Mouse (Mus musculus): ENCODE measurements around the gene Sox5. TPM values are rescaled to one million over a fixed set of nuclear protein-coding genes. Genes with fewer than 3 reads are reported as not detected.
"Not testable (repeated sequence)": the region's sequence is repeated elsewhere in the genome, so short reads cannot be mapped to it uniquely, and the experiment has no call there.

Gene Sox5
- polyA plus RNA-seq, 1 experiment from 2014 or later, result 25.8 TPM

- Histone ChIP-seq H3K27me3 (ENCODE audit: control insufficient read depth, insufficient read depth, low read length) (no peaks in the 10 kb centered on the region), H3K27ac (ENCODE audit: low read length) (no peak overlapping the region), H3K4me3 (replicated peaks; ENCODE audit: low read length) (no peak overlapping the region), H3K4me1 (ENCODE audit: control insufficient read depth, insufficient read depth, low read length) (peaks cover 12% of the 10 kb centered on the region; the same call in 1 of the 2 replicates), H3K9ac (ENCODE audit: low read length) (no peak overlapping the region), H3K36me3 (ENCODE audit: control insufficient read depth, insufficient read depth, low read length) (no peaks in the 10 kb centered on the region), H3K9me3 (replicated peaks; ENCODE audit: control insufficient read depth, low read length) (no peaks in the 10 kb centered on the region), H3K4me2 (ENCODE audit: low read depth, low read length) (no peak overlapping the region)
- 82% methylated on average over 5 of the region's 5 CpGs for WGBS
- no peak for ATAC-seq (ENCODE audit: insufficient read depth, low FRiP score)
Measured at GRCm38 (mm10) chr6:144201402-144202040, 580.3 kb downstream of the Sox5 start.

GRCm38 (mm10) chr6:144197209-144198119 lies 584.3 kb downstream of the Sox5 start:
- Histone ChIP-seq H3K4me1 (ENCODE audit: control insufficient read depth, insufficient read depth, low read length) (no peaks in the 10 kb centered on the region), H3K4me3 (replicated peaks; ENCODE audit: low read length) (no peak overlapping the region), H3K27me3 (ENCODE audit: control insufficient read depth, insufficient read depth, low read length) (no peaks in the 10 kb centered on the region), H3K9ac (ENCODE audit: low read length) (no peak overlapping the region), H3K36me3 (ENCODE audit: control insufficient read depth, insufficient read depth, low read length) (no peaks in the 10 kb centered on the region), H3K27ac (ENCODE audit: low read length) (no peak overlapping the region), H3K4me2 (ENCODE audit: low read depth, low read length) (no peak overlapping the region), H3K9me3 (replicated peaks; ENCODE audit: control insufficient read depth, low read length) (no peaks in the 10 kb centered on the region)
- ATAC-seq (ENCODE audit: insufficient read depth, low FRiP score), result no peak
- WGBS, result 79% methylated on average over 16 of the region's 16 CpGs

DNA sequence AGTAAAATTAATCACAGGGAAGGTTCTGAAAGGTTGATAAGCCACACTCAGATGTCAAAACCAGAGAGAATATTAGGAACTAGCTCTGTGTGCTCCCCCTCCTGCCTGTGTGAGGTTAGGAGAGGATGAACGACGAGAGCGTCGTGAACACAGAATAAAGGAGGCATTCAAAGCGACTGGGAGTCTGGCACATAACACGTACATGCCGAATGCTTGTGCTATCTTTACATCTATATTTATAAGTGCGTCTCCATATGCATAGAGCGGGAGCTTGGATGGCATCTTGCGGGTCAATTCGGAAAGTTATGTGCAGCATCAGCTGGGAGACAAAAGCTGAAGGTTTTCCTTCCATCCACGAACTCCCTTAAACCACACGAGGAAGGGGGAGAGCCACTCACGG lies 585.8 kb downstream of the Sox5 start:
- Histone ChIP-seq H3K4me2 (ENCODE audit: low read depth, low read length) (no peak overlapping the region), H3K9me3 (replicated peaks; ENCODE audit: control insufficient read depth, low read length) (peaks cover 6% of the 10 kb centered on the region; the same call in 1 of the 2 replicates), H3K36me3 (ENCODE audit: control insufficient read depth, insufficient read depth, low read length) (no peaks in the 10 kb centered on the region), H3K9ac (ENCODE audit: low read length) (no peak overlapping the region), H3K27me3 (ENCODE audit: control insufficient read depth, insufficient read depth, low read length) (no peaks in the 10 kb centered on the region), H3K4me1 (ENCODE audit: control insufficient read depth, insufficient read depth, low read length) (no peaks in the 10 kb centered on the region), H3K27ac (ENCODE audit: low read length) (no peak overlapping the region), H3K4me3 (replicated peaks; ENCODE audit: low read length) (no peak overlapping the region)
- ATAC-seq (ENCODE audit: insufficient read depth, low FRiP score), result no peak
- WGBS, result 77% methylated on average over 14 of the region's 14 CpGs

- H3K36me3 ChIP-seq (ENCODE audit: control insufficient read depth, insufficient read depth, low read length), result no peaks in the 10 kb centered on the region
- H3K9me3 ChIP-seq (replicated peaks; ENCODE audit: control insufficient read depth, low read length), result no peaks in the 10 kb centered on the region
- no peak for ATAC-seq (ENCODE audit: insufficient read depth, low FRiP score)
- H3K4me2 ChIP-seq (ENCODE audit: low read depth, low read length), result no peak overlapping the region
- H3K4me1 ChIP-seq (ENCODE audit: control insufficient read depth, insufficient read depth, low read length), result no peaks in the 10 kb centered on the region
- H3K4me3 ChIP-seq (replicated peaks; ENCODE audit: low read length), result no peak overlapping the region
- no peaks in the 10 kb centered on the region for H3K27me3 ChIP-seq (ENCODE audit: control insufficient read depth, insufficient read depth, low read length)
- no peak overlapping the region for H3K9ac ChIP-seq (ENCODE audit: low read length)
- 82% methylated on average over 3 of the region's 3 CpGs for WGBS
- H3K27ac ChIP-seq (ENCODE audit: low read length), result no peak overlapping the region
Measured at GRCm38 (mm10) chr6:144183087-144183486, 598.7 kb downstream of the Sox5 start.

GRCm38 (mm10) chr6:144182429-144182828 lies 599.3 kb downstream of the Sox5 start:
- not testable (repeated sequence) for H3K4me3 ChIP-seq (replicated peaks; ENCODE audit: low read length); H3K9ac ChIP-seq (ENCODE audit: low read length); H3K9me3 ChIP-seq (replicated peaks; ENCODE audit: control insufficient read depth, low read length); H3K27me3 ChIP-seq (ENCODE audit: control insufficient read depth, insufficient read depth, low read length); H3K4me2 ChIP-seq (ENCODE audit: low read depth, low read length); H3K36me3 ChIP-seq (ENCODE audit: control insufficient read depth, insufficient read depth, low read length); ATAC-seq (ENCODE audit: insufficient read depth, low FRiP score); H3K4me1 ChIP-seq (ENCODE audit: control insufficient read depth, insufficient read depth, low read length); H3K27ac ChIP-seq (ENCODE audit: low read length)
- 93% methylated on average over 13 of the region's 13 CpGs for WGBS

DNA sequence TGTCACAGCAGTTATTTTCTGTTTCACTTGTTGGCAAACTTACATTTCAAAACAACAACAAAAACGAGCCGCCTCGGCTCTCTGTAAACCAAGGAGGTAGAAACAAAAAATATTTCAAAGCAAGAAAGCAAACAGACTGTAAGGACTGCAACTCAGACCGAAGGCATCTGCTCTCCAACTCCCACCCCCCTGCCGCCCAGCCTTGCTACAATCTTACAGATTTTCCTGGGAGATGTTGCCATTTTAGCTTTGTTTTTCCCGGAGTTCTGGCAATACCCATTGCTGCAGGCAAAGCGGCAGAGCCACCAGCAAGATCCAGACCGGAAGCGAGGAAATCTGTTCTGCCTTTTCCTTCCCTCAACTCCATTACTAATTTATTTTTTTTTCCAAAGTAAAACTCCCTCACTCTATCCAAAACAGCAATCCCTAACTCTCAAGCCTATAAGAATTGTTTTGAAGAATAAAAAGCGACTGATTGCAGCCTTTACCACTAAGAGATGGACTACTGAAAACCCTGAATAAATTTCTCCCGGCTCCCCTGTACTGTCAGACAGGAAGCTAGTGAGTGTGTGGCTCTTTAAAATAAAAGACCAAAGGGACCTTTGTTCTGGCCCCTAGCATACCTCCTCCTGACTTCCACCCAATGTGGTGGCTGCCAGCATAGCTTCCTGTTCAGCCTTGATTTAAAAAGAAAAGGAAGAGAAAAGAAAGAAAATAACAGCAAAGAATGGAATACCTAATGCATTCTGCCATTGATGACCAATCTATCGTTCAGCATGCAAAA lies 600.5 kb downstream of the Sox5 start:
- peak overlapping the region; percentile 44 for H3K9ac ChIP-seq (ENCODE audit: low read length)
- H3K4me1 ChIP-seq (ENCODE audit: control insufficient read depth, insufficient read depth, low read length), result no peaks in the 10 kb centered on the region
- no peaks in the 10 kb centered on the region for H3K27me3 ChIP-seq (ENCODE audit: control insufficient read depth, insufficient read depth, low read length)
- ATAC-seq (ENCODE audit: insufficient read depth, low FRiP score), result no peak
- no peaks in the 10 kb centered on the region for H3K36me3 ChIP-seq (ENCODE audit: control insufficient read depth, insufficient read depth, low read length)
- WGBS, result 60% methylated on average over 12 of the region's 12 CpGs
- H3K4me2 ChIP-seq (ENCODE audit: low read depth, low read length), result peak overlapping the region; percentile 31
- H3K9me3 ChIP-seq (replicated peaks; ENCODE audit: control insufficient read depth, low read length), result no peaks in the 10 kb centered on the region
- H3K4me3 ChIP-seq (replicated peaks; ENCODE audit: low read length), result peak overlapping the region; percentile 24
- 0 out of 2 replicates have a peak overlapping the region, but pooled peaks have one; percentile 24 for H3K27ac ChIP-seq (ENCODE audit: low read length)

DNA sequence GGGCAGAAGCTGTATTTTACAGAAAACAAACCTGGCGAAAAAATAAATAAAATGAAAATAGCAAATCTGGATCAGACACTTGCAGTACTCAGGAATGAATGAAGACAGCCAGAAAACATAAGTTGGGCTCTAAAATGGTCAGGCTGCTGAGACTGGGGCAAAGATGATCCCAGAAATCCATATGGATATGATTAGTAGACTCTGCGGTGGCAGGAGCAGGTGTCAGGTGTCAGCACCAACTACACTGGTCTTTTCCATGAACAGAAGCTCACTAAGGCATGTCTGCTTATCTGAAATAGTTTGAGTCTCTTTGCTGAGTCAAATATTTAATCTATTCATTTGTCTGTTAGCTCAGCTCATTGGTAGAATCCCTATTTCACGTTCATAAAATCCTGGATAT lies 602.7 kb downstream of the Sox5 start:
- no peak for ATAC-seq (ENCODE audit: insufficient read depth, low FRiP score)
- Histone ChIP-seq H3K9ac (ENCODE audit: low read length) (no peak overlapping the region), H3K9me3 (replicated peaks; ENCODE audit: control insufficient read depth, low read length) (no peaks in the 10 kb centered on the region), H3K27ac (ENCODE audit: low read length) (no peak overlapping the region), H3K27me3 (ENCODE audit: control insufficient read depth, insufficient read depth, low read length) (no peaks in the 10 kb centered on the region), H3K4me2 (ENCODE audit: low read depth, low read length) (no peak overlapping the region), H3K36me3 (ENCODE audit: control insufficient read depth, insufficient read depth, low read length) (no peaks in the 10 kb centered on the region), H3K4me1 (ENCODE audit: control insufficient read depth, insufficient read depth, low read length) (no peaks in the 10 kb centered on the region), H3K4me3 (replicated peaks; ENCODE audit: low read length) (no peak overlapping the region)
- 59% methylated on average over 3 of the region's 3 CpGs for WGBS

DNA sequence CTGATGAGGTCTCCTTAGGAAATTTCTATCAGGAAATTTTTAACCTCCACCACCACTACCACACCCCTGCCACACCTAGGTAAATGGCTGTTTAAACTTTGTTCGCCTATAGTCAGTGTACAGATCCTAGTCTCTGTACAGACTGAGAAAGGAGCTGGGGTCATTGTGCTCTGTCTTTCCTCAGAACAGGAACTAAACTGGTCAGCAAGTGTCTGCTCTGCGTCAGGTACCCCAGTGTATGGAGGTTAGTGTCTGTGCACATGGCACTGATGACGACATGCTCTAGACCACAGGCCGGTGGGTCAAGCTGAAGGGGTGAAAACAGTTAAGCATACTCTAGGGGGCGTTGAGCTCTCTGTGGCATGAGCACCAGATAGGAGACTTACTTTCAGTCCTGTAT lies 605.1 kb downstream of the Sox5 start:
- Histone ChIP-seq H3K9ac (ENCODE audit: low read length) (no peak overlapping the region), H3K36me3 (ENCODE audit: control insufficient read depth, insufficient read depth, low read length) (no peaks in the 10 kb centered on the region), H3K4me1 (ENCODE audit: control insufficient read depth, insufficient read depth, low read length) (no peaks in the 10 kb centered on the region), H3K4me3 (replicated peaks; ENCODE audit: low read length) (no peak overlapping the region), H3K9me3 (replicated peaks; ENCODE audit: control insufficient read depth, low read length) (no peaks in the 10 kb centered on the region), H3K27me3 (ENCODE audit: control insufficient read depth, insufficient read depth, low read length) (no peaks in the 10 kb centered on the region), H3K4me2 (ENCODE audit: low read depth, low read length) (no peak overlapping the region), H3K27ac (ENCODE audit: low read length) (no peak overlapping the region)
- no peak for ATAC-seq (ENCODE audit: insufficient read depth, low FRiP score)
- 67% methylated on average over 5 of the region's 5 CpGs for WGBS

DNA sequence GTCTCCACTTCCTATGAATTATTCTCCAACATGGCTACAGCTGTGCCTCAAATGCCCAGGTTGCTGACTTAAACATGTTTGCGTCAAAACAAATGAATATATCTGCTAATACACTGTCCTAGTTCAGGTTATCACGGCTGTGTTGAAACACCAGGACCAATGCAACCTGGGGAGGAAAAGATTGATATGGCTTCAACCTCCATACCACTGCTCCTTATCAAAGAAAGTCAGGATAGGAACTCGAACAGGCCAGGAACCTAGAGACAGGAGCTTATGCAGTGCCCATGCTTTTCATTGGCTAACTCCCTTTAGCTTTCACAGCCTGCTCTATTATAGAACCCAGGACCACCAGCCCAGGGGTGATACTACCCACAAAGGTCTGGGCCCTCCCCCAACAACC lies 606.2 kb downstream of the Sox5 start:
- no peak overlapping the region for H3K4me3 ChIP-seq (replicated peaks; ENCODE audit: low read length)
- peaks cover 4% of the 10 kb centered on the region; the same call in 1 of the 2 replicates for H3K4me1 ChIP-seq (ENCODE audit: control insufficient read depth, insufficient read depth, low read length)
- H3K4me2 ChIP-seq (ENCODE audit: low read depth, low read length), result no peak overlapping the region
- no peaks in the 10 kb centered on the region for H3K36me3 ChIP-seq (ENCODE audit: control insufficient read depth, insufficient read depth, low read length)
- H3K9me3 ChIP-seq (replicated peaks; ENCODE audit: control insufficient read depth, low read length), result no peaks in the 10 kb centered on the region
- no peaks in the 10 kb centered on the region for H3K27me3 ChIP-seq (ENCODE audit: control insufficient read depth, insufficient read depth, low read length)
- ATAC-seq (ENCODE audit: insufficient read depth, low FRiP score), result no peak
- no peak overlapping the region for H3K9ac ChIP-seq (ENCODE audit: low read length)
- H3K27ac ChIP-seq (ENCODE audit: low read length), result no peak overlapping the region
- 86% methylated on average over 3 of the region's 3 CpGs for WGBS

All from stomach, embryonic 16.5 days (tissue).